Mouse (Mus musculus): Measurements from ENCODE around the gene Sec24d. TPM values are rescaled to one million over a fixed set of nuclear protein-coding genes. Genes with fewer than 3 reads are reported as not detected.

The Sec24d gene
- total RNA-seq, 4 experiments from 2014 or later: 70.8 to 195 (median 124) TPM

DNA sequence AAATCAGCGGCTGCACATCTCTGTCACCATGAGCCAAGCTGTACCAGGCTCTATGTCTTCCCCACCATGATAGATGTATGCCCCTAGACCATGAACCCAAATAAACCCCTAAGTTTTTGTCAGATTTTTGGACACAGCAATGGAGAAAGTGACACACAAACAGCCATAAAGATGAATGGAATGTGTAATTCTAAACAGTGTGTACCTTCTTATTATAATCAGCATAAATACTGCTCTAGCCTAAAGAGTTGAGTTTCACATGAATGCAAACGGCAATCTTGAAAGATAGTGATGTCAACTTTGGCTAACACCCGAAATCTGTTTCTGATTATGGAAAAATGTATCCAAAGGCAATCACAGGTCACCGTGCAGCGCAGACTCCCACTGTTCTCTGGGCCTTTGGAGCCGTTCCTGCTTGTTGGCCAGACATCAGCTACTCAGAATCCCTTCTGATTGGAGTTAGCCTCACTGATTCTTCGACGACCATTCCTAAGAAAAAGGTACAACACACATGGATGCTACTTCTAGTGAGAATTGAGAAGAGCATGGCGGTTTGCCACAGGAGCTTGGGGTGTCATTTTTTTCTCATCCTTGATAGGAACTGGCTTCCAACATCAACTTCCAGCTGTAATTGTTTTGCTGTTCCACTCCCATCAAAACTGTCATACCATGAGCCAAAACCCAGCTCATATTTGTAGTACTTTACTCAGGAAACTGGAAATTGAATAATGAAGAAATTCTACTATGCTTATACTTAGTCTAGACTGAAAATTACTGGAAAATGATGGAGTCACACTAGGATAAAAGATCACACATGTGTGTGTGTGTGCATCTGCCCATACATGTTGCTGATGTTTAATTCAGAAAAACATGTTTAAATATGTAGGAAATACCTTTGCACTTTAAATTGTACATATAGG is 130.6 kb downstream of the Sec24d start:
- DNase-seq: no peak

DNA sequence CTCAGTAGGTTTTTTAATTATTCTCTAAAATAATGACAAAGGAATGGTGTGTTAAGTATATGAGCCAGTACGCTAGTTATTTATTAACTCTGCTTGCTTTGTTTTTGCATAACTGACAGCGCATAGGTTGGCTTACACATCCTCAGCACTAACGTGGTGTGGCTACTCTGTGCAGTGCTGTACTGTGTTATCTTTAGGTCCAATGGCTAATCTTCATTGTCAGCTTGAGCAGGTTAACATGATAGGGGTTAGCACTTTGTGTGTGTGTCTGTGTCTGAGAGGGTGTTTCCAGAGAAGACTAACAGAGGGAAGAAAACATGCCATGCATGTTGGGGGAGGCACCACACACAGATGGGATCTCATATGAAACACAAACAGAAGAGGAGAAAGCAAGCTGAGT is 137.7 kb downstream of the Sec24d start:
- no peak for DNase-seq

DNA sequence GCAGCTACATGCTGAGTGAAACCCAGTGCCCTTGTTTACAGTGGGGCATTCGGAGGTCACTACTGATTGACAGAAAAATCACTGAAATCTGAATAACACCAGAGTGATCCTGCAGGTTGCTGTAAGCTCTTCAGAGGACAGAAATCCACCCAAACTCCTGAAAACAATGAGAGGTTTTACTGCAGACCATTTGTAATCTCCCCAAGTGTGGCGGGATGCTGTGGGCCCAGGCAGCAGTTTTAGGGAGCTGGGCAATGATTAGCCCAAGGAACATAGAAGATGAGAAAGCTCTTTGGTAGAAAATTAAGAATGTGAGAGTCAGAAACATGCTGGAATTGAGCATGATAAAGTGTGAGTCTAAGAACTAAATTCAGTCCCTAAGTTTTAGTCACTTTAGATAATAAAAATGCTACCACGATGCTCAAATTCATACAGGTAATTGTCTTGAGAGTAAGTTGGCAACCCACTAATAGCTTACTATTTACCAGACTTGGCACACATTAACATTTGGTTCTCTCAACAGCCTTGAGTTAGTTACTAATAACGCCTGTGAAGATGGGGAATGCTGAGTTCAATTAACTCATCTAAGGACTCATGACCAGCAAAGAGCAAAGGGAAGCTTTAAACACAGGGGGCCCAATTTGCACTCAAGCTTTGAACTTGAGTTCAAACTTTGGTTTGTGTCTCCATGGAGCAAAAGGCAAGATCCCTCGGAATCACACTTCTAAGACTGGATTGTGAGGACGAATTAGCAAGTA is 144.7 kb downstream of the Sec24d start:
- DNase-seq: no peak

DNA sequence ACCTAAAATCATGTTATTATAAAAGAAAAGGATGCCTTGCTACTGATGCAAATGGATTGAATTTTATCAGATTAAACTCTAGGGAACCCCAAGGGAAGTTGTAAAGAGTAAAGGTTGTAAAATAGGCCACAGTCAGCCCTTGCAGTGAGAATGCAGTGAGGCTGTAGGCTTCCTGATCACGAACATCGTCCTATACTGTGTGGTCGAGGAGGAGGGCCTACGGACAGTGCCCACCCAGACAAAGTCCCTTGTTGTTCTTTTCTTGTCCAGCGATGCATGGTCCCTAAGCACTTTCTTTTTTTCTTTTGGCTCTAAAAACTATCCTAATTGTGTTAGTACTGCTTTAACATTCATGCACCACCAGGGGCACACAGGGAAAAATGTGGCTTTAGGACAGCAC is 145.9 kb downstream of the Sec24d start:
- DNase-seq: no peak

Other genes with a start within 250 kb of the Sec24d start
- gene Myoz2, start 232.4 kb upstream of the Sec24d start, total RNA-seq (2022): under 1 TPM in 2 of 4 experiments, not detected in 2; 0.30 to 0.59 TPM
- gene Synpo2, start 31.3 kb upstream of the Sec24d start, total RNA-seq (2022): 10 to 100 TPM; 13.8 to 31.8 (median 20.3) TPM
- 10 to 100 TPM; 20.0 to 23.3 (median 22.1) TPM for gene Mettl14, start 118.7 kb downstream of the Sec24d start, total RNA-seq (2022)
- 1 to 10 TPM; 1.8 to 2.5 (median 2.0) TPM for gene Prss12, start 179.5 kb downstream of the Sec24d start, total RNA-seq (2022)

All from adrenal gland, adult 8-10 months (tissue).